Mouse (Mus musculus) Patski (cell line): ENCODE data around the gene Pmf1. TPM values are rescaled to one million over a fixed set of nuclear protein-coding genes. Genes with fewer than 3 reads are reported as not detected.
"Not testable (repeated sequence)": the region's sequence is repeated elsewhere in the genome, so short reads cannot be mapped to it uniquely, and the experiment has no call there.

Experiments used
- ATAC-seq: fragments of 100-300 bp; one replicate; pipeline ENCODE4 v1.8.0; 2021
- CTCF ChIA-PET: fragments of 350-600 bp; sonication (Branson Sonifier 250); formaldehyde crosslinking; loops from one replicate; lab custom pipeline; 2022; ENCODE audit warnings: inconsistent platforms; lab: Charles Lee
- POLR2A ChIA-PET: fragments of 350-600 bp; sonication (Branson Sonifier 250); formaldehyde crosslinking; loops from one replicate; lab custom pipeline; 2022; ENCODE audit warnings: antibody characterized with exemption, inconsistent platforms; lab: Charles Lee
- DNase-seq: peaks from one replicate; pipeline ENCODE4 v3.0.0-alpha.2; 2011; ENCODE audit warnings: low read depth, low spot score
- H3K27me3 ChIP-seq: fragments of 371-371 bp; one replicate; pipeline ENCODE4 v1.5.1; 2021
- CTCF ChIP-seq: fragments of 100-300 bp; IDR thresholded peaks from one replicate; pipeline ENCODE4 v1.5.1; 2021
- in situ Hi-C: fragments of 300-500 bp; cut with MboI; formaldehyde crosslinking; loops from 3 replicates; pipeline ENCODE4 v1.11.1; 2018; ENCODE audit warnings: low pct_unique_long_range_greater_than_20kb, mixed read lengths
- polyA plus RNA-seq: library from polyadenylated mRNA; unstranded; gene quantifications from one replicate; pipeline ENCODE4 v1.2.3, GENCODE M21; 2021

The Pmf1 gene
- polyA plus RNA-seq, 1 experiment from 2014 or later: 80.1 TPM

DNA sequence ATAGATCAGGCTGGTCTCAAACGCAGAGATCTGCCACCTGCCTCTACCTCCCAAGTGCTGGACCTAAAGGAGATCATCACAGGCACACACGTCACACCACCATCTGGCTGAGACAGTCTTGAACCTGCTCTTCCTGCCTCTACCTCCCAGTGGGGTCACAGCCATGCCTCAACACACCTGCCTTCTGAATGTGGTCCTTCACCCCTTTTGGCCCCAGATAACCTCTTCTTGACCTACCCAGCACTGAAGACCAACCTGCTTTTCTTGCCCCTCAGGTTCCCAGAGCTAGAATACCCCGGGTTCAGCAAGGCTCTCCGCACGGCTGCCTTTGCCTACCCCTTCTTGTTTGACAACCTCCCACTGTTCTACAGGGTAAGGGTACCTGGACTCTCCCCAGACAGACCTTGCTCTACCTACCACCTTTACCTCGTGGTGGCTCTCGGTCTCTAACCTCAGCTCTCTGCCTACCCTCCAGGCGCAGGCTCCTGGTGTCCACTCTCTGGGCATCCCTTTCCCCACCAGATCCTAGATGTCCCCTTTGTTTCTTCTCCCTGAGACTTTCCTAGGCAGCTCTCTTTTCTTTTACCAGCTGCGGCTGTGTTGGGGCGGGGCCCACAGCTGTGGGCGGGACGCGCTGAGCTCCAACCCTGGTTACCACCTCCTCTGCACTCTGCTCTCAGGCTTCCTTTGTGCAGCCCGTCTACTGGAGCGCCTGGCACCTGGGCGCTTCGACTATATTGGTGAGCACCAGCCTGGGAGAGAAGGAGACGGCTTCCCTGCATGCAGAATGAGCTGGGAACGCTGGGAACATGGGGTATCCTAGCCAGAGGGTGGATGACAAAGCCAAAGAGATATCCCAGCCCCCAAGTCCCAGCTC lies 34.1 kb downstream of the Pmf1 start:
- in situ Hi-C loops, POLR2A ChIA-PET, CTCF ChIA-PET, ATAC-seq, H3K27me3 ChIP-seq, DNase-seq: not testable (repeated sequence)

DNA sequence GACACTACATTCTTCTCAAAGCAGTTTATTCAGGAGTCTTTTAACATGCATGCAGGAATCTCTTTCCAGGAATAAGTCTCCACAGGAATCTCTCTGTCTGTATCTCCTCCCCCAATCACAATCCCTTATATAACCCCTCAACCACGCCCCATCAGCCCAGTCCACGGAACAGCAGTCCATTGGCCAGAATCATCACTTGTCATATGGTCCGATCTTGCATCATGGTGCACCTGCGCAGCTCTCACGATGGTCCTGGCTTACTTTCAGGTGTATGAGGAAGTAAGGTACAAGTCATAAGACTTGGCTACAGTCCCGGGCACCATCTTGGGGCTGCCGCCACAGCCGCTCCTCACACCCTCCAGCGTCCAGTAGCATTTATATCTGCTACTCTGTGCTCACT lies 37.5 kb downstream of the Pmf1 start, which contains the start of gene Bglap3:
TSS of gene Bglap3 (minus strand) at position 101 of the 400 bp plus-strand sequence.
- in situ Hi-C loops, POLR2A ChIA-PET, H3K27me3 ChIP-seq, ATAC-seq, DNase-seq, CTCF ChIA-PET: not testable (repeated sequence)

DNA sequence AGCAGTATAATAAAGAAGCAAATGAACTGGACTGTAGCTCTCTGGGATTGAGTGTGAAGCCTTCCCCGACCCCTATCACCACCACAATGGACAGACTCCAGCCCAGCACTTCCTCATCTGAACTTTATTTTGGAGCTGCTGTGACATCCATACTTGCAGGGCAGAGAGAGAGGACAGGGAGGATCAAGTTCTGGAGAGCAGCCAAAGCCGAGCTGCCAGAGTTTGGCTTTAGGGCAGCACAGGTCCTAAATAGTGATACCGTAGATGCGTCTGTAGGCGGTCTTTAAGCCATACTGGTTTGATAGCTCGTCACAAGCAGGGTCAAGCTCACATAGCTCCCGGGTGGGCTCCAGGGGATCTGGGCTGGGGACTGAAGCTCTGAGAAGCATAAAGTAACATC lies 41.6 kb downstream of the Pmf1 start:
- H3K27me3 ChIP-seq, in situ Hi-C loops, CTCF ChIA-PET, POLR2A ChIA-PET, ATAC-seq, DNase-seq: not testable (repeated sequence)

DNA sequence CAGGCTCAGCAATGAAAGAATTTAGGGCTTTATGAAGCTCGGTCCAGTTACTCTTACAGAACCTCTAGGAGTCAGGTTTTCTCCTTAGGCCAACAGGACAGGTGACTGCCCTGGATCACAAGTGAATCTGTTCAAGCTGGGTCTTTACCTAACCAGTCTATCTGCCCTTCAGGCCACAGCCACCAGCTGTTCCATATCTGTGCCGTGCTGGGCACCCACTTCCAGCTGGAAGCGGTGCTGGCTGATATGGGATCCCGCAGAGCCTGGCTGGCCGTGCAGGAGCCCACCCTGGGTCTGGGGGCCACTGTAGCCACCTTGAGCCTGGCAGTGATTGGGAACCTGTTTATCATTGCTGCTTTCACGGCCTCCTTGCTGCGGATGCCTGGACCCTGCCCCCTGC lies 42.6 kb downstream of the Pmf1 start:
- POLR2A ChIA-PET, ATAC-seq, DNase-seq, in situ Hi-C loops, CTCF ChIA-PET, H3K27me3 ChIP-seq: not testable (repeated sequence)

DNA sequence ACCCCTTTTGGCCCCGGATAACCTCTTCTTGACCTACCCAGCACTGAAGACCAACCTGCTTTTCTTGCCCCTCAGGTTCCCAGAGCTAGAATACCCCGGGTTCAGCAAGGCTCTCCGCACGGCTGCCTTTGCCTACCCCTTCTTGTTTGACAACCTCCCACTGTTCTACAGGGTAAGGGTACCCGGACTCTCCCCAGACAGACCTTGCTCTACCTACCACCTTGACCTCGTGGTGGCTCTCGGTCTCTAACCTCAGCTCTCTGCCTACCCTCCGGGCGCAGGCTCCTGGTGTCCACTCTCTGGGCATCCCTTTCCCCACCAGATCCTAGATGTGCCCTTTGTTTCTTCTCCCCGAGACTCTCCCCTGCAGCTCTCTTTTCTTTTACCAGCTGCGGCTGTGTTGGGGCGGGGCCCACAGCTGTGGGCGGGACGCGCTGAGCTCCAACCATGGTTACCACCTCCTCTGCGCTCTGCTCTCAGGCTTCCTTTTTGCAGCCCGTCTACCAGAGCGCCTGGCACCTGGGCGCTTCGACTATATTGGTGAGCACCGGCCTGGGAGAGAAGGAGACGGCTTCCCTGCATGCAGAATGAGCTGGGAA lies 43.2 kb downstream of the Pmf1 start:
- CTCF ChIA-PET: not testable (repeated sequence)

DNA sequence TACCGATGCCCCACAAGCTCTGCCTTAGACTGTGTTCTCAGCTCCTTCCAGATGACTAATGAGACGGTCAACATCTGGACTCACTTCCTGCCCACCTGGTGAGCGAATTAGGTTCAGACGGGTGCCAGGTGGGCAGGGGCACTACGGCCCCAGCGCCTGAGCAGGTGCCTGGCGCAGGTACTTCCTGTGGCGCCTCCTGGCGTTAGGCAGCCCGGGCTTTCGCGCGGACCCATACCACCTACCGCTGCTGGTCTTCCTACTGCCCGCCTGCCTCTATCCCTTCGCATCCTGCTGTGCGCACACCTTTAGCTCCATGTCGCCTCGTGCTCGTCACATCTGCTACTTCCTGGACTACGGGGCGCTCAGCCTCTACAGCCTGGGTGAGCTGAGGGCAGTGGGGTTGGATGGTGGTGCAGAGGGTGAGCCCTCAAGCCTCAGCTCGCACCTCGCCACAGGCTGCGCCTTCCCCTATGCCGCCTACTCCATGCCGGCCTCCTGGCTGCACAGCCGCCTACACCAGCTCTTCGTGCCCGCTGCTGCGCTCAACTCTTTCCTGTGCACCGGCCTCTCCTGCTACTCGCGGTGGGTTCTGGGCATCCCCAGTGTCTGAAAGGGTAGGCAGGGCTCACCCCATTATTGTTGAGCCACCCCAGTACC lies 44.3 kb downstream of the Pmf1 start:
- H3K27me3 ChIP-seq: no peaks in the 10 kb centered on the region
- no peak for DNase-seq
- ChIA-PET CTCF (no interaction called here), POLR2A (interaction anchor here (0.6 kb wide), 1 partner anchor 48 kb away, joined by 4 read pairs; no protein-coding TSS in a partner anchor)
- no peak for ATAC-seq
- in situ Hi-C loops: no loop called here
- TF ChIP-seq CTCF: no peak

More for the DNA sequence above, 43.2 kb downstream of the Pmf1 start:
- H3K27me3 ChIP-seq, DNase-seq, POLR2A ChIA-PET, in situ Hi-C loops: not testable (repeated sequence)
- ATAC-seq: peak; percentile 20

DNA sequence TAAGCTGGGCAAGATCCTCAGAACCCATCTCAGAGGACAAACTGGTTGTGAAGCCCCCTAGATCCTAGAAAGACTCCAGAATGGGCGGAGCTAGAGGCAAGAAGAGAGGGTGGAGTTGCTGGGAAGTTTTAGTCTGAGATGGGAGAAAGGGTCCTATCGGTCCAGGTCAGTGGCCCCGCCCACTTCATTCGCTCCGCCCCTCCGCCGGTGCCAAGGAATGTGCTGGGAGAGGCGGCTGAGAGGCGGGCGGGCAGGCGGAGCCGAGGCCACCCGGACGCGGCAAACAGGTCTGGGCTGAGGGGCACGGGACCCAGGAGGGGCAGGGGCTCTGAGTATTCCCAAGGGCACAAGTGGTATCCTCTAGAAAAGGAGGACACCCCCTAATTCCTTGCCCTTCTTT lies 45.8 kb downstream of the Pmf1 start, which contains the start of gene Paqr6:
TSS of gene Paqr6 (plus strand) at position 248 of the 400 bp plus-strand sequence.
- CTCF ChIA-PET: interaction anchor here (1.6 kb wide), 1 partner anchor 10 kb away, joined by 5 read pairs; no protein-coding TSS in a partner anchor
- DNase-seq: no peak
- no peak for TF ChIP-seq CTCF
- in situ Hi-C loops: no loop called here
- POLR2A ChIA-PET: no interaction called here
- no peak for ATAC-seq
- H3K27me3 ChIP-seq: no peaks in the 10 kb centered on the region

DNA sequence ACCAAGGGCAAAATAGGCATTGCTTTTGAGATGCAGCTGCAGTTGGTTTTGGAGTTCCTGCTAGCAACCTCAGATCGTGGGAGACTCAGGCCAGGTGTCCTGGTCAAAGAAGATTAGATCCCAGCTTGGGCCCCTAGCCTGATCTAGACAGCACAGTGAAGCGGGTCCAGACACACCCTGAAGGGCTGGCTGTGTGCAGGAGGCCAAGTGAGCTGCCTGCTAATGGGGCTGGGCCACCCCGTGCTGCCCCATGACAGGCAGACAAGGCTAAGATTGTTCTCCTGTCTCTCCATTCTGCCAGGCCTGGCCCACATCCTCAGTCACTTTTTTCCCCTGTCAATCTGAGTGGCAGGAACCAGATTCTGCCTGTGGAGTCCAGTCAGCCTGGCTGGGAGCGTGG lies 46.4 kb downstream of the Pmf1 start:
- no peak for TF ChIP-seq CTCF
- no peak for ATAC-seq
- DNase-seq: no peak
- in situ Hi-C loops: no loop called here
- ChIA-PET CTCF (interaction anchor here (1.6 kb wide), 1 partner anchor 10 kb away, joined by 5 read pairs; no protein-coding TSS in a partner anchor), POLR2A (no interaction called here)
- H3K27me3 ChIP-seq: no peaks in the 10 kb centered on the region

DNA sequence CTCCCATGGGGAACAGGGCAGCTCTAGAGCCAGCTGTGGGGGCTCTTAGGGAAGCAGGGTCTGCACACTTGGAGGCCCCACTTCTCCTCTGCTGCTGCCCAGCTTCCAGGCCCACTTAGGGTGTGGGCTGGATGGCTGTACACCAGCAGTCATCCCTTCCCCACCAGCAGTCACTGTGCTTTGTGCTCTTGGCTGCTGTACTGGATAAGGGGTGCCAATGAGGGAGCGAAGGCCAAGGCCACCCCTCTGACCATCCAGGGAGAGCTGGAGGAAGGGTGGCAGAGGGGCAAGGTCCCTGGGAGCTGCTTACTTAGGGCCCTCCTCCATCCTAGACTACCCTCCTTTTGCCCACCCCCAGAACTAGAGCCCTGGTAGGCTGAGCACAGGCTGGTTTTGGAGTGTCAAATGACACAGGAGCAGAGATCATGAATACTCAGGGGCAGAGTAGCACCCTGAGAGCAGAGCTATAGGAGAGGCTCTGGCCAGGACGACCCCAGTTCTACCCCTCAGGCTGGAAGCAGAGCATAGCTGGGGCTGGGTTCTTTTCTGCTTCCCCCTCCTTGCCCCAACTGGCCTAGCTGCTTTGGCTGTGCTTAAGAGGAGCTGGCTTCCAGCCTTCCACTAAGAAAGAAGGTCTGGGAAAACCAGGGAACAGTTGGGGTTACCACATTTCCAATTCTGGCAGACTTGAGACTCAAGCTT lies 48.4 kb downstream of the Pmf1 start:
- ATAC-seq (no peak), DNase-seq (no peak)
- in situ Hi-C loops: no loop called here
- POLR2A ChIA-PET: interaction anchor here (0.6 to 0.9 kb wide), 4 partner anchors 10 to 41 kb away, joined by 3 read pairs; no protein-coding TSS in a partner anchor
- no peak for TF ChIP-seq CTCF
- no peaks in the 10 kb centered on the region for H3K27me3 ChIP-seq
- CTCF ChIA-PET: interaction anchor here (1.0 kb wide), 1 partner anchor 10 kb away, joined by 3 read pairs; no protein-coding TSS in a partner anchor

DNA sequence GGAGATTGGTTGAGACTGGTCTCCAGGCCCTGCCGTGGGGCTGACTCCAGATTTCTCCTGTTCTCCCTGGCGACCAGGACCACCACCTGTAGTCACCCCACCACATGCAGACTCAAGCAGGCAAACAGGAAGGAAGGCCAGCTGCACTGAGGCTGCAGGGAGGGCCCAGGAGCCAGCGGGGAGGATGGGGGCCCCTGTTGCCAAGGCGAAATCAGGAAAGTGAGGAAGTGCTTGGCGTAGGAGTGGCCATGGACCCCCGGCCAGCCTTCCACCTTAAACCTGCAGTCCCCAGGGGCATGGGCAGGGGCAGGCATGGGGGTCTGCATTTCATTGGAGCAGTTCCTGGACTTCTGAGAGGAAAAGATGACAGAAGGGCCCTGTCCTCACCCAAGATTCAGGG lies 49.0 kb downstream of the Pmf1 start:
- no peak for TF ChIP-seq CTCF
- ChIA-PET CTCF (interaction anchor here (1.0 kb wide), 1 partner anchor 9 kb away, joined by 3 read pairs; no protein-coding TSS in a partner anchor), POLR2A (interaction anchor here (1.0 kb wide), 1 partner anchor 9 kb away, joined by 3 read pairs; no protein-coding TSS in a partner anchor)
- in situ Hi-C loops: no loop called here
- no peak for DNase-seq
- H3K27me3 ChIP-seq: no peaks in the 10 kb centered on the region
- ATAC-seq: no peak
